Mouse (Mus musculus): ENCODE measurements around the gene Has1. TPM values are rescaled to one million over a fixed set of nuclear protein-coding genes. Genes with fewer than 3 reads are reported as not detected.

Gene Has1
- polyA plus RNA-seq, 1 experiment from 2014 or later: 1.4 TPM

GRCm38 (mm10) chr17:17823612-17824336 is 31.2 kb downstream of the Has1 start:
- Histone ChIP-seq H3K27ac (no peak overlapping the region), H3K27me3 (ENCODE audit: poor library complexity, severe bottlenecking) (no peaks in the 10 kb centered on the region), H3K9me3 (no peaks in the 10 kb centered on the region), H3K4me1 (peaks cover 21% of the 10 kb centered on the region), H3K36me3 (replicated peaks) (no peaks in the 10 kb centered on the region), H3K4me3 (no peak overlapping the region)
- WGBS: 82% methylated on average over 6 of the region's 6 CpGs
- no peak for DNase-seq (ENCODE audit: extremely low spot score, low spot score)

DNA sequence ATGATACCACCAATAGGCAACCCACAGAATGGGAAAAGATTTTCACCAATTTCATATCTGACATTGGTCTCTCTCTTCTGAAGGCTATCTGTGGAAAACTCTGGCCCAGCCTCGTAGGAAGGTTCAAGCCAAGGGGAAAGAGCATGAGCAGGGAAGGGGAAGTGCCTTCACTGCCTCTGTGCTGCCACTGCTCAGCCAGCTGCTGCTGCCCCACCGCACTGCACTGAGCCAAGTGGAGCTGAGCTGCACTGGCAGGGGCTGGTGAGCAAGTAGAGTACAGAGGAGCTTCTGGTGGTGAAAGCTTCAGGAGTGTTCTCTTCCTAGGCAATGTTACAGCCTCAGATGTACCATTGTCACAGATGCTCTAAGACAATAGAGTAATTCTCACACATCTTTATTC is 59.5 kb downstream of the Has1 start:
- no peak for DNase-seq (ENCODE audit: extremely low spot score, low spot score)
- no peaks in the 10 kb centered on the region for H3K36me3 ChIP-seq (replicated peaks)
- 55% methylated on average over 2 of the region's 2 CpGs for WGBS

More for the DNA sequence above, 59.5 kb downstream of the Has1 start:
- Histone ChIP-seq H3K9me3 (no peaks in the 10 kb centered on the region), H3K27me3 (ENCODE audit: poor library complexity, severe bottlenecking) (no peaks in the 10 kb centered on the region), H3K4me3 (no peak overlapping the region), H3K4me1 (peaks cover 6% of the 10 kb centered on the region), H3K27ac (no peak overlapping the region)

MicroRNAs within 50 kb of the gene (microRNA counts, 519-probe panel; counts per million panel counts)
- microRNA mmu-let-7e (6,290 counts per million, percentile 93 among the panel's probes with 10 or more counts), microRNA mmu-miR-125a-3p (3,984 counts per million, percentile 76 among the panel's probes with 10 or more counts), microRNA mmu-miR-125a-5p (8,374 counts per million, percentile 98 among the panel's probes with 10 or more counts), microRNA mmu-miR-99b (6,448 counts per million, percentile 94 among the panel's probes with 10 or more counts)

Small RNA genes lying within 50 kb of the gene (microRNA-seq; reads per million reads assigned to microRNA genes)
- not detected for gene Gm25927
- 2,547 reads per million, percentile 83 among the genes with 10 or more reads in this experiment for gene Mir125a
- 23,097 reads per million, percentile 98 among the genes with 10 or more reads in this experiment for gene Mir99b
- gene Mirlet7e: not detected

Other genes with a start within 250 kb of the Has1 start
- gene Lnpep, start 230.2 kb downstream of the Has1 start, polyA plus RNA-seq (2016; fragmentation: Nextera tagmentation; extraction: Ambion mirVana): 6.3 and 6.5 TPM in 2 replicates
- gene Vmn2r90, start 151.5 kb downstream of the Has1 start, polyA plus RNA-seq (2016; fragmentation: Nextera tagmentation; extraction: Ambion mirVana): not detected in 2 replicates
- 51.0 and 53.7 TPM in 2 replicates for gene Spaca6, start 28.0 kb downstream of the Has1 start, polyA plus RNA-seq (2016; fragmentation: Nextera tagmentation; extraction: Ambion mirVana)
- gene Fpr1, start 28.7 kb upstream of the Has1 start, polyA plus RNA-seq (2016; fragmentation: Nextera tagmentation; extraction: Ambion mirVana): not detected in 2 replicates
- not detected in 2 replicates for gene Fpr2, start 32.6 kb upstream of the Has1 start, polyA plus RNA-seq (2016; fragmentation: Nextera tagmentation; extraction: Ambion mirVana)
- not detected in 2 replicates for gene Fpr3, start 32.6 kb upstream of the Has1 start, polyA plus RNA-seq (2016; fragmentation: Nextera tagmentation; extraction: Ambion mirVana)
- not detected in 2 replicates for gene Fpr-rs4, start 166.5 kb upstream of the Has1 start, polyA plus RNA-seq (2016; fragmentation: Nextera tagmentation; extraction: Ambion mirVana)
- not detected in 2 replicates for gene Vmn2r124, start 194.2 kb upstream of the Has1 start, polyA plus RNA-seq (2016; fragmentation: Nextera tagmentation; extraction: Ambion mirVana)
- not detected in 2 replicates for gene Vmn2r91, start 229.8 kb upstream of the Has1 start, polyA plus RNA-seq (2016; fragmentation: Nextera tagmentation; extraction: Ambion mirVana)

Measured in forebrain, embryonic 10.5 days (tissue).